Mouse (Mus musculus) frontal cortex, adult 2 months (tissue): ENCODE data around the gene Heatr9. TPM values are rescaled to one million over a fixed set of nuclear protein-coding genes. Genes with fewer than 3 reads are reported as not detected.

ENCODE experiments used
- polyA plus RNA-seq: library from polyadenylated mRNA; depleted of rRNA; stranded (reverse); fragments of >200 nt; gene quantifications from 2 replicates; pipeline ENCODE4 v1.2.3, GENCODE M21; 2012; rRNA removed

The Heatr9 gene
- polyA plus RNA-seq, 1 experiment: not detected

Other genes with a start within 250 kb of the Heatr9 start
- gene Slfn14, start 235.4 kb downstream of the Heatr9 start, polyA plus RNA-seq: not detected in 2 replicates
- gene Ap2b1, start 223.2 kb downstream of the Heatr9 start, polyA plus RNA-seq: 115 and 125 TPM in 2 replicates
- gene Pex12, start 219.6 kb downstream of the Heatr9 start, polyA plus RNA-seq: 7.3 and 8.7 TPM in 2 replicates
- 341 and 351 TPM in 2 replicates for gene Rasl10b, start 113.0 kb downstream of the Heatr9 start, polyA plus RNA-seq
- 0.04 TPM in 1 of 2 replicates, not detected in the other for gene Gas2l2, start 92.7 kb downstream of the Heatr9 start, polyA plus RNA-seq
- 0.60 and 0.80 TPM in 2 replicates for gene 1700020L24Rik, start 84.5 kb downstream of the Heatr9 start, polyA plus RNA-seq
- gene Mmp28, start 59.1 kb downstream of the Heatr9 start, polyA plus RNA-seq: 3.6 and 3.9 TPM in 2 replicates
- gene Taf15, start 49.1 kb downstream of the Heatr9 start, polyA plus RNA-seq: 70.8 and 70.9 TPM in 2 replicates
- gene Ccl5, start 8.3 kb upstream of the Heatr9 start, polyA plus RNA-seq: 0.69 and 1.00 TPM in 2 replicates
- 1.8 TPM in 2 replicates for gene Ccl9, start 56.5 kb upstream of the Heatr9 start, polyA plus RNA-seq
- 2.6 and 2.9 TPM in 2 replicates for gene Ccl6, start 70.9 kb upstream of the Heatr9 start, polyA plus RNA-seq
- gene Rpl9-ps1, start 123.4 kb upstream of the Heatr9 start, polyA plus RNA-seq: not detected in 2 replicates
- 1.1 and 1.3 TPM in 2 replicates for gene Ccl3, start 127.2 kb upstream of the Heatr9 start, polyA plus RNA-seq
- 0.56 and 0.61 TPM in 2 replicates for gene Ccl4, start 140.4 kb upstream of the Heatr9 start, polyA plus RNA-seq
- gene Wfdc17, start 181.8 kb upstream of the Heatr9 start, polyA plus RNA-seq: 1.5 and 2.1 TPM in 2 replicates
- 3.9 and 4.7 TPM in 2 replicates for gene Wfdc18, start 186.8 kb upstream of the Heatr9 start, polyA plus RNA-seq
- not detected in 2 replicates for gene Wfdc21, start 224.8 kb upstream of the Heatr9 start, polyA plus RNA-seq
- gene Heatr6, start 231.5 kb upstream of the Heatr9 start, polyA plus RNA-seq: 17.9 and 18.5 TPM in 2 replicates